Mouse (Mus musculus): Measurements from ENCODE around the gene Mmp2. TPM values are rescaled to one million over a fixed set of nuclear protein-coding genes. Genes with fewer than 3 reads are reported as not detected.
"Not testable (repeated sequence)": the region's sequence is repeated elsewhere in the genome, so short reads cannot be mapped to it uniquely, and the experiment has no call there.

Gene Mmp2
- 10 to 100 TPM in 1 of 26 experiments, 1 to 10 TPM in 6, under 1 TPM in 14, not detected in 5; 0.38 to 48.6 (median 0.80) TPM for total RNA-seq (2018; cell fraction: chromatin; rRNA removed)
- total RNA-seq (2018; cell fraction: cytosol; rRNA removed) = 1 to 10 TPM in 2 of 26 experiments, under 1 TPM in 24; 0.27 to 1.0 (median 0.69) TPM
- 1 to 10 TPM in 15 of 26 experiments, under 1 TPM in 8, not detected in 3; 0.29 to 8.6 (median 1.1) TPM for total RNA-seq (2018; cell fraction: nucleus; rRNA removed)
- 0.17 to 0.64 TPM (median 0.20 TPM) in 3 replicates for polyA plus RNA-seq (2018)

DNA sequence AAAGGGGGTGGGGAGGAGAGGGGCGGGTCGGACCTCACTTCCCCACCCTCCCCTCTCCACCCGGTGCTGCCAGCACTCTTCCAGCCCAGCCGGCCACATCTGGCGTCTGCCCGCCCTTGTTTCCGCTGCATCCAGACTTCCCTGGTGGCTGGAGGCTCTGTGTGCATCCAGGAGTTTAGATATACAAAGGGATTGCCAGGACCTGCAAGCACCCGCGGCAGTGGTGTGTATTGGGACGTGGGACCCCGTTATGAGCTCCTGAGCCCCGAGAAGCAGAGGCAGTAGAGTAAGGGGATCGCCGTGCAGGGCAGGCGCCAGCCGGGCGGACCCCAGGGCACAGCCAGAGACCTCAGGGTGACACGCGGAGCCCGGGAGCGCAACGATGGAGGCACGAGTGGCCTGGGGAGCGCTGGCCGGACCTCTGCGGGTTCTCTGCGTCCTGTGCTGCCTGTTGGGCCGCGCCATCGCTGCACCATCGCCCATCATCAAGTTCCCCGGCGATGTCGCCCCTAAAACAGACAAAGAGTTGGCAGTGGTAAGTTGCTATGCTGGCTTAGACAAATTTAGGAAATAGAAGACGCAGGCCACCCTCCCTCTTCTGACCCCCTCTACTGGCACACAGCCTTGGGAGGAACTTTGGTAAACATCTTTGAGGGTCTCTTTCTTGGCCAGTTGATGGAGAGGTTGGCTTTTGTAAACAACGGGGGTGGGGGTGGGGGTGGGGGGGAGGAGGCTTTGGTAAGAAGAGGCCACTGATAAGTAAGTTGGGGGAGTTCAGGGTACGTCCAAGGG is at the start of gene Mmp2:
Mmp2 (plus strand) TSS at position 49 of the 792 bp plus-strand sequence.
- Histone ChIP-seq H3K36me3 (ENCODE audit: inconsistent target) (no peaks in the 10 kb centered on the region), H3K79me2 (ENCODE audit: inconsistent target) (no peaks in the 10 kb centered on the region), H3K27ac (no peak within 1 kb of the TSS), H3K4me3 (ENCODE audit: inconsistent target) (no peak within 1 kb of the TSS)
- 6% methylated on average over 34 of the region's 37 CpGs for WGBS (ENCODE audit: missing documents)

- Histone ChIP-seq H3K36me3 (ENCODE audit: inconsistent target) (no peaks in the 10 kb centered on the region), H3K27ac (no peak overlapping the region), H3K79me2 (ENCODE audit: inconsistent target) (no peaks in the 10 kb centered on the region), H3K4me3 (ENCODE audit: inconsistent target) (no peak overlapping the region)
- WGBS (ENCODE audit: missing documents) = 65% methylated on average over 3 of the region's 3 CpGs
These were observed 46.1 kb upstream of the Mmp2 start for GRCm38 (mm10) chr8:92780976-92781375.

- H3K36me3 ChIP-seq (ENCODE audit: inconsistent target) = no peaks in the 10 kb centered on the region
- 91% methylated on average over 3 of the region's 3 CpGs for WGBS (ENCODE audit: missing documents)
These were observed 43.0 kb upstream of the Mmp2 start for GRCm38 (mm10) chr8:92783906-92784610.

GRCm38 (mm10) chr8:92790835-92791234 is 36.3 kb upstream of the Mmp2 start:
- WGBS (ENCODE audit: missing documents) = 88% methylated on average over 3 of the region's 3 CpGs
- H3K79me2 ChIP-seq (ENCODE audit: inconsistent target) = no peaks in the 10 kb centered on the region
- H3K27ac ChIP-seq = no peak overlapping the region

More at GRCm38 (mm10) chr8:92783906-92784610, 43.0 kb upstream of the Mmp2 start:
- Histone ChIP-seq H3K27ac (no peak overlapping the region), H3K79me2 (ENCODE audit: inconsistent target) (no peaks in the 10 kb centered on the region), H3K4me3 (ENCODE audit: inconsistent target) (no peak overlapping the region)

DNA sequence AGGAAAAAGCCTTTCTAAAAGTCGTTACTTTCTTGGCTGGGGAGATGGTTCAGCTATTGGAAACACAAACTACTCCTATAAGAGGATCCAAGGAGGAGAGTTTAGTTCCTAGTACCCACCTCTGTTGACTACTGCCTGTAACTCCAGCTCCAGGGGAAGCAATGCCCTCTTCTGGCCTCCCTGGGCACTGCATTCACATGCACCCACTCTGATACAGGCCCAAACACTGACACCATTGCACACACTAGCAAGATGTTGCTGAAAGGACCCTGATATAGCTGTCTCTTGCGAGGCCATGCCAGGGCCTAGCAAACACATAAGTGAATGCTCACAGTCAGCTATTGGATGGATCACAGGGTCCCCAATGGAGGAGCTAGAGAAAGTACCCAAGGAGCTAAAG is 35.1 kb upstream of the Mmp2 start:
- WGBS (ENCODE audit: missing documents) = 94% methylated on average over 2 of the region's 2 CpGs
- H3K36me3 ChIP-seq (ENCODE audit: inconsistent target); H3K27ac ChIP-seq; H3K79me2 ChIP-seq (ENCODE audit: inconsistent target); H3K4me3 ChIP-seq (ENCODE audit: inconsistent target): not testable (repeated sequence)

More at GRCm38 (mm10) chr8:92790835-92791234, 36.3 kb upstream of the Mmp2 start:
- Histone ChIP-seq H3K4me3 (ENCODE audit: inconsistent target) (no peak overlapping the region), H3K36me3 (ENCODE audit: inconsistent target) (no peaks in the 10 kb centered on the region)

- no peak overlapping the region for H3K27ac ChIP-seq
- WGBS (ENCODE audit: missing documents) = 39% methylated on average over 14 of the region's 14 CpGs
- H3K36me3 ChIP-seq (ENCODE audit: inconsistent target) = no peaks in the 10 kb centered on the region
- no peaks in the 10 kb centered on the region for H3K79me2 ChIP-seq (ENCODE audit: inconsistent target)
- H3K4me3 ChIP-seq (ENCODE audit: inconsistent target) = no peak overlapping the region
These were observed 33.1 kb upstream of the Mmp2 start for GRCm38 (mm10) chr8:92793852-92794580.

- WGBS (ENCODE audit: missing documents) = 95% methylated on average over 6 of the region's 7 CpGs
- H3K4me3 ChIP-seq (ENCODE audit: inconsistent target) = no peak overlapping the region
- H3K36me3 ChIP-seq (ENCODE audit: inconsistent target) = no peaks in the 10 kb centered on the region
- no peak overlapping the region for H3K27ac ChIP-seq
- no peaks in the 10 kb centered on the region for H3K79me2 ChIP-seq (ENCODE audit: inconsistent target)
These were observed 29.6 kb upstream of the Mmp2 start for GRCm38 (mm10) chr8:92797527-92797931.

GRCm38 (mm10) chr8:92799406-92799805 is 27.7 kb upstream of the Mmp2 start:
- 94% methylated on average over 11 of the region's 11 CpGs for WGBS (ENCODE audit: missing documents)
- no peaks in the 10 kb centered on the region for H3K79me2 ChIP-seq (ENCODE audit: inconsistent target)

DNA sequence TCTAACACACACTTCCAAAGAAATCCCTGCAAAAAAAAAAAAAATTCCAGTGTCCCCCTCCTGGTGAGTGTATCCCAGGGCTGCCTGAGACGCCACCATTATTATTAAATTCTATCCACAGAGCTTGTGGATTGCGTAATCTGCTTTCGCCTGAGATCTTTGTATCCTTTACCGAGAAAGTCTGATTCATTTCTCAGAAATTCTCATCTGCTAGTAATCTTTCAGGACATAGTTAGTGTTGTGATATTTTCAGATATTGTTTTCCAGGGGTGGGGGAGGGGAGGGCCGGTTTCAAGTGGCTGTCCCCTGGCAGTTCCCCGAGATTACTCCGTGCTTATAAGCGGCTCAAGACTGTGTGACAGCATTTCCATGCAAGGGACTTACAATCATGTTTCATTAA is 25.9 kb upstream of the Mmp2 start:
- no peak overlapping the region for H3K4me3 ChIP-seq (ENCODE audit: inconsistent target)
- 83% methylated on average over 8 of the region's 8 CpGs for WGBS (ENCODE audit: missing documents)
- no peaks in the 10 kb centered on the region for H3K79me2 ChIP-seq (ENCODE audit: inconsistent target)
- H3K36me3 ChIP-seq (ENCODE audit: inconsistent target) = no peaks in the 10 kb centered on the region
- no peak overlapping the region for H3K27ac ChIP-seq

More at GRCm38 (mm10) chr8:92799406-92799805, 27.7 kb upstream of the Mmp2 start:
- Histone ChIP-seq H3K27ac (no peak overlapping the region), H3K4me3 (ENCODE audit: inconsistent target) (no peak overlapping the region), H3K36me3 (ENCODE audit: inconsistent target) (no peaks in the 10 kb centered on the region)

GRCm38 (mm10) chr8:92802591-92802990 is 24.5 kb upstream of the Mmp2 start:
- 88% methylated on average over 3 of the region's 3 CpGs for WGBS (ENCODE audit: missing documents)
- Histone ChIP-seq H3K79me2 (ENCODE audit: inconsistent target) (no peaks in the 10 kb centered on the region), H3K36me3 (ENCODE audit: inconsistent target) (no peaks in the 10 kb centered on the region), H3K27ac (no peak overlapping the region), H3K4me3 (ENCODE audit: inconsistent target) (no peak overlapping the region)

GRCm38 (mm10) chr8:92812773-92813172 is 14.3 kb upstream of the Mmp2 start:
- no peak overlapping the region for H3K4me3 ChIP-seq (ENCODE audit: inconsistent target)
- WGBS (ENCODE audit: missing documents) = 78% methylated on average over 2 of the region's 2 CpGs
- H3K79me2 ChIP-seq (ENCODE audit: inconsistent target) = no peaks in the 10 kb centered on the region
- H3K27ac ChIP-seq = no peak overlapping the region
- no peaks in the 10 kb centered on the region for H3K36me3 ChIP-seq (ENCODE audit: inconsistent target)

DNA sequence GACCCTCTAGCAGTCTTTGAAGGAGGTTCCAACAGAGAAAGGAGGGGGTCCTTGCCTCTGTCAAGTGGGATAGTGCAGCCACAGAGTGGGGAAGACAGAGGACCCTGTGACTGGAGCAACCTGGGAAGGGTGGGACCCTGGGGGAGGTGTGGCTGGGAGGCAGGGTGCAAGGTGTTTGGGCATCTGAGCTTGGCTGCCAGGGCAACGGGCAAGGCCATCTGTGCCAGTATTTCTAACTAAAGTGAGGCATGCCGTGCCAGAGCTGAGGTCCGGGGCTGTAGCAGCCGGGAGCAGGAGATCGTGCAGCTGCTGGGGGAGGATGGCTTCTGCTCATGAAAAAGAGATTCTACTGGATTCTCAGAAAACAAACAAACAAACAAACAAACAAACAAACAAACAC is 11.4 kb upstream of the Mmp2 start:
- Histone ChIP-seq H3K36me3 (ENCODE audit: inconsistent target) (no peaks in the 10 kb centered on the region), H3K27ac (no peak overlapping the region), H3K79me2 (ENCODE audit: inconsistent target) (no peaks in the 10 kb centered on the region), H3K4me3 (ENCODE audit: inconsistent target) (no peak overlapping the region)
- 84% methylated on average over 5 of the region's 5 CpGs for WGBS (ENCODE audit: missing documents)

- Histone ChIP-seq H3K27ac (no peak overlapping the region), H3K79me2 (ENCODE audit: inconsistent target) (no peaks in the 10 kb centered on the region), H3K4me3 (ENCODE audit: inconsistent target) (no peak overlapping the region), H3K36me3 (ENCODE audit: inconsistent target) (no peaks in the 10 kb centered on the region)
- 19% methylated on average over 5 of the region's 6 CpGs for whole genome bisulfite sequencing (ENCODE audit: missing documents)
These were observed 8.9 kb upstream of the Mmp2 start for GRCm38 (mm10) chr8:92817928-92818818.

DNA sequence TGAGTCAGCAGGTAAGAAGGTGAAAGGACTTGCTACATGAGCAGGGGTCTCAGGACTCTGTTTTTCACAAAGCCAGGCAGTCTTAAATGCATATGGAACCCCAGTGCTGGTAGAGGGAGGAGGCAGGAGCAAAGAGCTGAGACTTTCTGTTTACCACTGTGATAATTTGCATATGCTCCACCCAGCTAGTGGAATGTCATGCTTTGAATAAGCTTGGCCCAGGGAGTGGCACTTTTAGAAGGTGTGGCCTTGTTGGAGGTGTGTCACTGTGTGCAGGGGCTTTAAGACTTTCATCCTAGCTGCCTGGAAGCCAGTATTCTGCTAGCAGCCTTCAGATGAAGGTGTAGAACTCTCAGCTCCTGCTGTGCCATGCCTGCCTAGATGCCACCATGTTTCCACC is 5.9 kb upstream of the Mmp2 start:
- H3K27ac ChIP-seq = no peak overlapping the region
- H3K36me3 ChIP-seq (ENCODE audit: inconsistent target) = no peaks in the 10 kb centered on the region
- H3K4me3 ChIP-seq (ENCODE audit: inconsistent target) = no peak overlapping the region
- no peaks in the 10 kb centered on the region for H3K79me2 ChIP-seq (ENCODE audit: inconsistent target)
